Mouse (Mus musculus): ENCODE results near the gene Hsd17b10. TPM values are rescaled to one million over a fixed set of nuclear protein-coding genes. Genes with fewer than 3 reads are reported as not detected.

Hsd17b10 gene
- polyA plus RNA-seq (2012; rRNA removed) = 44.8 and 46.5 TPM in 2 replicates

DNA sequence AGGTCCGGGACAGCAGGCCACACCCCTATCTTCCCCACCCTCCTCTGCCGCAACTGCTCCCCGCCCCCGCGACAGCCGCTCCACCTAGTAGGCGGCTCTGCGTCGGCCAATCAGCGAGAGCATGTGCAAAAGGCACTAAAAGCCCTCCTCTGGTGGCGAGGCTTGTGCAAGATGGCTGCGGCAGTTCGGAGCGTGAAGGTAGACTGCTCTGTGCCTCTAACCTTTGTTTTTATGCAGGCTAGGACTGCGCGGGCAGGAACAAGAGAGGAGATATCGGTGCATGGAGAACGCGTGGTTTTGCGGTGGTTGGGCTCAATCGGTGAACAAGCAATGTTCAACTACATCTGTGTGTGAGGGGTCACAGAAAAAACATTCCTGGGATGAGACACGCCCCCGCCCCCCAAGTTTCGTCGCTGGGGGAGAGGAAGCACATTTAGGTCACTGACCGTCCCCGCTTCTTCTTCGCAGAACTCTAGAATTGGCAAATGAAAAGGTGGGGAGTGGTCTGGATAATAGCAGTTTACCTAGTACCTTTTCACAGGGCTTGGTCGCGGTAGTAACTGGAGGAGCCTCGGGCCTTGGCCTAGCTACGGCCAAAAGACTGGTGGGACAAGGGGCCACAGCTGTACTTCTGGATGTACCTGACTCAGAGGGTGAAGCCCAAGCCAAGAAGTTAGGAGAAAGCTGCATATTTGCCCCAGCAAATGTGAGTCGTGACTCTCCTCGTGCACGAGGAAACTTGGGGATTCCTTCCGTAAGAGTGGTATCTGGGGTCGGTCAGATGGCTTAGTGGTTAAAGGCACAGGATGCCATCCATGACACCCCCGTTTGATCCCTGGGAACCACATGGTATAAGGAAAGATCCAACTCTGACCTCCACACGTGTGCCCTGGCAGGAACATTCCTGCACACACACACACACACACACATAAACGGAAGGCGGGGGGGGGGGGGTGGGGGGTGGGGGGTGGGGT, at the start of gene Hsd17b10:
Hsd17b10 (plus strand) TSS at position 109 of the 974 bp plus-strand sequence.

DNA sequence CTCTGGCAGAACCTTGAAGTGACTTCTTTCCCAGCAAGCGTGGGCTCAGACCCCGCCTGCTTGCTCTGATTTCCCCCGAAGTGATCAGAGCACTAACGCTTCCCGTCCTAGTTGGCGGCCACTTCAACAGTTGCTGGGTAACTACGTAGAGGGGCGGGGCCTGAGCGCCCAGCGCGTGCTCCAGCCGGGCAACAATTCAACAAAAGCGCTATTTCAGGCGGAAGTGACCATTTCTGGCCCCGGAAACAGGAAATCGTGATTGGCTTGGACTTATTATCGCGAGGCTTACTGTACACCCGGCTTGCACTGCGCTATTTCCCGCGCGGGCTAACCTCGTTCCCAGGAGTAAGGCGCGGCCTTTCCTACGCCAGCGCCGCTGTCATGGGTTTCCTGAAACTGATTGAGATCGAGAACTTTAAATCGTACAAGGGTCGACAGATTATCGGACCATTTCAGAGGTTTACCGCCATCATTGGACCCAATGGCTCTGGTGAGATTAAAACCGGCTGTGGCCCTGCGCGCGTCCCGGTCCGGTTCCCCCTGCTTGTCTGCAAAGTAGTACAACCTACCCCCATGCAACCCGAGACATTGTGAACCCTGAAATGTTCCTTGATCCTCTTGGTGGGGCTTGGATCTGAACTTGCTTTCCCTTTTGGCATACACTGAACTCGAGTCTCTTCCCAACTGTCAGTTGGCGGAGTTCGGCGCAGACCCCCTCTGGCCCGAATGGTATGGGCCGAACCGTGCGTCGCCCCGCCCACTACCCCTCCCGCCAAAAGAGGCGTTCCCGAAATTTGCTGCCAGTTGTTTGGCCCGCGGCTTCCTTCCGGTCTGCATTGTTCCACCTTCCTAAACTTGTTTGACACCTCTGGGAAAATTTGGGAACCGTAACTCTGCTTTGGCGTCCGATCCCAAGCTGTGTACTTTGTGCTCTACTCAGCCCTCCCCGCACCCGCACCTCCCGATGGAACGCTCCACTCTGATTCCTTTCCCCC, 14.8 kb downstream of the Hsd17b10 start, which contains the start of the genes Ribc1 and Smc1a:
Ribc1 (minus strand) TSS at position 145 of the 995 bp plus-strand sequence.
Smc1a (plus strand) TSS at position 278 of the 995 bp plus-strand sequence.

Other genes with a start within 250 kb of the Hsd17b10 start
- 106 and 109 TPM in 2 replicates for gene Huwe1, start 201.0 kb upstream of the Hsd17b10 start, polyA plus RNA-seq (2012; rRNA removed)
- 0.47 and 0.53 TPM in 2 replicates for gene Ribc1, start 14.4 kb downstream of the Hsd17b10 start, polyA plus RNA-seq (2012; rRNA removed)
- gene Smc1a, start 14.6 kb downstream of the Hsd17b10 start, polyA plus RNA-seq (2012; rRNA removed) = 55.6 and 57.9 TPM in 2 replicates
- gene Iqsec2, start 142.4 kb downstream of the Hsd17b10 start, polyA plus RNA-seq (2012; rRNA removed) = 9.6 and 9.9 TPM in 2 replicates
- 31.9 and 32.3 TPM in 2 replicates for gene Kdm5c, start 231.2 kb downstream of the Hsd17b10 start, polyA plus RNA-seq (2012; rRNA removed)

All from central nervous system, embryonic 18 days (tissue).